ENCODE assay signal across 19 mouse cellular contexts in the genomic region with DNA sequence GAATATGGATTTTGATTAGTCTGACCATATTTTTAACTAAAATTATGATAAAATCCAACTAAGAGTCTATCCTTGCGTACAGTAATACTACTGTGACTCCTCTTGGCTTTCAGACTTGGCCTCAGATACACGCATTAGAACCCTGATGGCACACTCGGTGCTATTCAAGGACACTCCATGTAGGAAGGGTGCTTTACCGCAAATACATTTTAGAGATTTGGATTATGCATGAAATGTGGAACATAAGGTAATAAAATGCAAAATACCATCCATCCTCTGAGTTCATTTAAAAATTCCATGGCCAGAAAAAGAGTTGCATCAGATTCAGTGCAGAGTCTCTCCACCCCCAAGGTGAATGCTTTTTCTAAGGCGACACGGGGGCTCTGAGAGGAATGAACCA.
"Had no signal": no experiment of that assay in that cellular context is flagged by ENCODE, and none has a peak within 500 bp of the region (broad histone marks: within the 10 kb centered on the region; RNA-seq: fewer than 3 reads in every experiment).

No protein-coding gene starts in this region.

- DNase-seq: kidney, adult 2 months; layer of hippocampus, postnatal 36 days; liver; lung, adult 18-20 months; lung, postnatal 10 days; lung, postnatal 36 days; thymus, postnatal 25 days had no signal

- H3K27ac ChIP-seq: intestine, embryonic 15.5 days; liver, embryonic 12.5 days; liver, embryonic 15.5 days; lung, embryonic 15.5 days; midbrain, embryonic 10.5 days; midbrain, embryonic 13.5 days; stomach, postnatal 0 days had no signal

- H3K4me1 ChIP-seq: intestine, embryonic 15.5 days; liver, embryonic 12.5 days; liver, embryonic 15.5 days; lung, embryonic 15.5 days; midbrain, embryonic 10.5 days; midbrain, embryonic 13.5 days had no signal

- ATAC-seq: intestine, embryonic 15.5 days; liver, embryonic 12.5 days; midbrain, embryonic 13.5 days; midbrain, embryonic 16.5 days had no signal

- H3K4me3 ChIP-seq: intestine, embryonic 15.5 days; limb, embryonic 10.5 days; limb, embryonic 13.5 days; liver, embryonic 12.5 days; liver, embryonic 15.5 days; lung, embryonic 15.5 days; megakaryocyte, embryonic 14.5 days; midbrain, embryonic 10.5 days; midbrain, embryonic 13.5 days; myocyte had no signal
